Mouse (Mus musculus): Measurements from ENCODE around the gene Nme7. TPM values are rescaled to one million over a fixed set of nuclear protein-coding genes. Genes with fewer than 3 reads are reported as not detected.
A peak's percentile ranks its signal among the peaks of the same experiment; 100 is the strongest.

The Nme7 gene
- polyA plus RNA-seq, 1 experiment, result 13.6 TPM

DNA sequence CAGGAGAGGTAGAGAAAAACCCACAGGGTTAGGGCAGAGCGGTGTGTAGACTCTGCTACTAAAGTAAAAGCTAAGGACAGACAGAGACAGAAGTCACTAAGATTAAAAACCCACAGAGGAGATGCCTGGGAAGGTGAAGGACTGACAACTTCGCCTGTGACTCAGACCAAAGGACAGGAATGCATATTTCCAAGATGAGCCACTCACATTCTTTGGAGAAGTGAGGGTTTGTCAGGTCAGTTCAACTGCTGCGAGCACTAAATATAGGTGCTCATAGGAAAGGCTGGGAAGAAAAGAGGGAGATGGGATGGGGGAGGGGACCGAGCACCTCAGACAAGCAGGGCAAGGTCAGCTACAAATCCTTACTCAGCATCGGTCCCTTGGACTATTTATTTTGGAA lies 147.4 kb downstream of the Nme7 start:
- 91% methylated on average over 5 of the region's 5 CpGs for WGBS
- Histone ChIP-seq H3K4me1 (ENCODE audit: control insufficient read depth, insufficient read depth, low read length) (peaks cover 26% of the 10 kb centered on the region), H3K27ac (ENCODE audit: insufficient read depth, low read length) (no peak overlapping the region), H3K4me3 (replicated peaks; ENCODE audit: insufficient read depth, low read depth, low read length) (no peak overlapping the region), H3K27me3 (ENCODE audit: control insufficient read depth, insufficient read depth, low read length) (no peaks in the 10 kb centered on the region)
- no peak for TF ChIP-seq POLR2A (IDR thresholded peaks at IDR 0.05; ENCODE audit: borderline replicate concordance, insufficient read depth, low read length)
- no peak for TF ChIP-seq CTCF (IDR thresholded peaks at IDR 0.05; ENCODE audit: borderline replicate concordance, insufficient read depth, low read depth, low read length)
- no peak for DNase-seq

DNA sequence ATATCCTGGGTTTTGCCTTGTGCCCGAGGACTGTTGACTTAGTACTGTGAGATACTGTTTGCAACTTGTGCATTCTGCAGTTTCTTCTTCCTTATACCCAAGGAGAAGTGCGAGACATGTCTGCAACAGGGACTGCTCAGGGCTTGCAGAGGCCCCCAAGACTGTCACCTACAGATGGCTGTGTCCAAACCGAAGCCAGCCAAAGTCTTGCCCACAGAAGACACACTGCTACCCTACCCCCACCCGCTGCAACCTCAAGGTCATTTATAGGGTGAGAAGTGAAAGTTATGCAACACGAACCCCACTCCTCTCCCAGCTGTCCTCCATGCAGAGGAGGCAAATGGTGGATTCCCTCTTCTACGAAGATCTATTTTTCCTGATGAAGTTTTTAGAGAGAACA lies 148.7 kb downstream of the Nme7 start:
- WGBS, result 83% methylated on average over 6 of the region's 6 CpGs
- H3K27me3 ChIP-seq (ENCODE audit: control insufficient read depth, insufficient read depth, low read length), result no peaks in the 10 kb centered on the region
- DNase-seq, result no peak
- peaks cover 20% of the 10 kb centered on the region for H3K4me1 ChIP-seq (ENCODE audit: control insufficient read depth, insufficient read depth, low read length)
- no peak for TF ChIP-seq CTCF (IDR thresholded peaks at IDR 0.05; ENCODE audit: borderline replicate concordance, insufficient read depth, low read depth, low read length)
- TF ChIP-seq POLR2A (IDR thresholded peaks at IDR 0.05; ENCODE audit: borderline replicate concordance, insufficient read depth, low read length), result no peak
- no peak overlapping the region for H3K4me3 ChIP-seq (replicated peaks; ENCODE audit: insufficient read depth, low read depth, low read length)
- no peak overlapping the region for H3K27ac ChIP-seq (ENCODE audit: insufficient read depth, low read length)

DNA sequence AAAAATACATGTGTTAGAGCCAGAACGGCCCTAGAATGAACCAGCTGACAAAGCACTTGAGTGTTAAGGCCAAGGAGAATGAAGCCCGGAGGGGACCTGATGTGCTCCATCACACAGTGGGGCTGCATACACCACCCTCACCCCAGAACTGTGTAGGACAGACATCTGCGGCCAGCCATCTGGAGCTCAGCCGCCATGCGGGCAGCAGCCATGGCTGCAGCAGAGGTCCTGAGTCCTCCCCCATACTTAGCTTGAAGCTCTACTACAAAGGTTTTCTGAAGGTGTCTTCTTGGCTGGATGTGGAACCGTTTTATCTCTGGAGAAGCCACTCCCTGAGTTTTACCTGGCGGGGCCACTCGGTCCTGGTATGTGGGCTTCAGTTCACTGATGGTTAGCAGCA lies 149.2 kb downstream of the Nme7 start:
- TF ChIP-seq POLR2A (IDR thresholded peaks at IDR 0.05; ENCODE audit: borderline replicate concordance, insufficient read depth, low read length) (no peak), CTCF (IDR thresholded peaks at IDR 0.05; ENCODE audit: borderline replicate concordance, insufficient read depth, low read depth, low read length) (no peak)
- Histone ChIP-seq H3K4me3 (replicated peaks; ENCODE audit: insufficient read depth, low read depth, low read length) (no peak overlapping the region), H3K4me1 (ENCODE audit: control insufficient read depth, insufficient read depth, low read length) (peaks cover 20% of the 10 kb centered on the region), H3K27me3 (ENCODE audit: control insufficient read depth, insufficient read depth, low read length) (no peaks in the 10 kb centered on the region), H3K27ac (ENCODE audit: insufficient read depth, low read length) (no peak overlapping the region)
- no peak for DNase-seq
- WGBS, result 83% methylated on average over 8 of the region's 8 CpGs

GRCm38 (mm10) chr1:164453739-164454138 lies 149.8 kb downstream of the Nme7 start:
- 76% methylated on average over 5 of the region's 5 CpGs for WGBS
- Histone ChIP-seq H3K4me1 (ENCODE audit: control insufficient read depth, insufficient read depth, low read length) (peaks cover 20% of the 10 kb centered on the region), H3K4me3 (replicated peaks; ENCODE audit: insufficient read depth, low read depth, low read length) (no peak overlapping the region), H3K27ac (ENCODE audit: insufficient read depth, low read length) (no peak overlapping the region), H3K27me3 (ENCODE audit: control insufficient read depth, insufficient read depth, low read length) (no peaks in the 10 kb centered on the region)
- no peak for DNase-seq
- TF ChIP-seq POLR2A (IDR thresholded peaks at IDR 0.05; ENCODE audit: borderline replicate concordance, insufficient read depth, low read length) (no peak), CTCF (IDR thresholded peaks at IDR 0.05; ENCODE audit: borderline replicate concordance, insufficient read depth, low read depth, low read length) (no peak)

- no peak for TF ChIP-seq CTCF (IDR thresholded peaks at IDR 0.05; ENCODE audit: borderline replicate concordance, insufficient read depth, low read depth, low read length)
- peak; percentile 47; the same call in 1 of the 2 replicates for TF ChIP-seq POLR2A (IDR thresholded peaks at IDR 0.05; ENCODE audit: borderline replicate concordance, insufficient read depth, low read length)
- no peaks in the 10 kb centered on the region for H3K27me3 ChIP-seq (ENCODE audit: control insufficient read depth, insufficient read depth, low read length)
- peak overlapping the region; percentile 86 for H3K27ac ChIP-seq (ENCODE audit: insufficient read depth, low read length)
- peaks cover 14% of the 10 kb centered on the region for H3K4me1 ChIP-seq (ENCODE audit: control insufficient read depth, insufficient read depth, low read length)
- peak overlapping the region; percentile 72 for H3K4me3 ChIP-seq (replicated peaks; ENCODE audit: insufficient read depth, low read depth, low read length)
- WGBS, result 6% methylated on average over 14 of the region's 14 CpGs
- peak; percentile 82 to 85 for DNase-seq
Observed at GRCm38 (mm10) chr1:164454747-164455400, 151.0 kb downstream of the Nme7 start.

DNA sequence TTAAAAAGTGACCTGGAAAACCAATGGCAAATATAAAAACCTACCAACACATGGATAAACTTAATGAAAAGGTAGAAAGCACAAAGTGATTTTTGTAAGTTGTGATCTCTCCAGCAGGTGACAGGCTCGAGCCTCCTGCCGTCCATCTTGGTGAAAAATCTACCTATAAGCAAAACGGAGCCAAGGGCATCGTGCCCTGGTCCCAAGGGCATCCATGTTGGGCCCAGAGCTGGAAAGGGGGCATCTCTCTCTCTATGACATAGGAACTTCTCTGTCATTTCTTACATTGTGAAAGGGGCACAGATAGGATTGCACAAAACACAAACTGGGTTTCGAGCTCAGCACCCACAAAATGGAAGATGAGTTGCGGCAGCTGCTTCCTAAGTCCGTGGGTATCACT lies 151.7 kb downstream of the Nme7 start:
- DNase-seq, result peak; percentile 66 to 75
- peak overlapping the region; percentile 99 for H3K27ac ChIP-seq (ENCODE audit: insufficient read depth, low read length)
- no peaks in the 10 kb centered on the region for H3K27me3 ChIP-seq (ENCODE audit: control insufficient read depth, insufficient read depth, low read length)
- H3K4me3 ChIP-seq (replicated peaks; ENCODE audit: insufficient read depth, low read depth, low read length), result peak overlapping the region; percentile 82
- TF ChIP-seq CTCF (IDR thresholded peaks at IDR 0.05; ENCODE audit: borderline replicate concordance, insufficient read depth, low read depth, low read length) (peak; percentile 73; the same call in 1 of the 2 replicates), POLR2A (IDR thresholded peaks at IDR 0.05; ENCODE audit: borderline replicate concordance, insufficient read depth, low read length) (no peak)
- peaks cover 13% of the 10 kb centered on the region; the same call in 1 of the 2 replicates for H3K4me1 ChIP-seq (ENCODE audit: control insufficient read depth, insufficient read depth, low read length)
- 6% methylated on average over 7 of the region's 7 CpGs for WGBS

GRCm38 (mm10) chr1:164456065-164456464 lies 152.1 kb downstream of the Nme7 start:
- peak overlapping the region; percentile 99 for H3K27ac ChIP-seq (ENCODE audit: insufficient read depth, low read length)
- no peaks in the 10 kb centered on the region for H3K27me3 ChIP-seq (ENCODE audit: control insufficient read depth, insufficient read depth, low read length)
- 6% methylated on average over 6 of the region's 6 CpGs for WGBS
- H3K4me3 ChIP-seq (replicated peaks; ENCODE audit: insufficient read depth, low read depth, low read length), result peak overlapping the region; percentile 82
- DNase-seq, result peak; percentile 72 to 74
- H3K4me1 ChIP-seq (ENCODE audit: control insufficient read depth, insufficient read depth, low read length), result peaks cover 12% of the 10 kb centered on the region; the same call in 1 of the 2 replicates
- TF ChIP-seq POLR2A (IDR thresholded peaks at IDR 0.05; ENCODE audit: borderline replicate concordance, insufficient read depth, low read length) (peak; percentile 42; the same call in 1 of the 2 replicates), CTCF (IDR thresholded peaks at IDR 0.05; ENCODE audit: borderline replicate concordance, insufficient read depth, low read depth, low read length) (no peak)

DNA sequence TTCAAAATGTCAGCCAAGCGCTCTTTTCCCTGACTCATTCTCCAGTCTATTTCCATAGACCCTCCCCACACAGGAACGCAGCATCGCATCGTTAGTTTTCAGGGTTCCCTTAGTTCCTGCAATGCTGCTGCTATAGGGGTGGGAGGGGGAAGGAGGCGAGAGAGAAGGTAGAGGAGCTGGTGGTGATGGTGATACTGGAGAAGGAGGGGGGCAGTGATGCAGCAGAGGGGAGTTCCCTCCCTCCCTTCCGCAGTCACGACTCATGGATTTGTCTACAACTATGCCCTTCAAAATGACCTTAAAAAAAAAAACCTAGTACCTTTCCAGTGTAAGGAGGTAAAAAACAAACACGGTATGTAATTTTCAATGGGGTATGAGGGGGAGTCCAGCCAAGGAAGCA lies 152.8 kb downstream of the Nme7 start:
- Histone ChIP-seq H3K4me1 (ENCODE audit: control insufficient read depth, insufficient read depth, low read length) (peaks cover 13% of the 10 kb centered on the region; the same call in 1 of the 2 replicates), H3K27me3 (ENCODE audit: control insufficient read depth, insufficient read depth, low read length) (no peaks in the 10 kb centered on the region), H3K27ac (ENCODE audit: insufficient read depth, low read length) (peak overlapping the region; percentile 99), H3K4me3 (replicated peaks; ENCODE audit: insufficient read depth, low read depth, low read length) (peak overlapping the region; percentile 82)
- DNase-seq, result peak; percentile 64 to 82
- TF ChIP-seq POLR2A (IDR thresholded peaks at IDR 0.05; ENCODE audit: borderline replicate concordance, insufficient read depth, low read length) (0 out of 2 replicates have a peak, but pooled peaks have one; percentile 23), CTCF (IDR thresholded peaks at IDR 0.05; ENCODE audit: borderline replicate concordance, insufficient read depth, low read depth, low read length) (no peak)
- WGBS, result under 1% methylated on average over 8 of the region's 8 CpGs
